Mouse (Mus musculus): ENCODE data around the gene Dock2. TPM values are rescaled to one million over a fixed set of nuclear protein-coding genes. Genes with fewer than 3 reads are reported as not detected.

Dock2 gene
- total and polyA plus RNA-seq, 3 experiments, result 60.9 to 101 (median 77.9) TPM

DNA sequence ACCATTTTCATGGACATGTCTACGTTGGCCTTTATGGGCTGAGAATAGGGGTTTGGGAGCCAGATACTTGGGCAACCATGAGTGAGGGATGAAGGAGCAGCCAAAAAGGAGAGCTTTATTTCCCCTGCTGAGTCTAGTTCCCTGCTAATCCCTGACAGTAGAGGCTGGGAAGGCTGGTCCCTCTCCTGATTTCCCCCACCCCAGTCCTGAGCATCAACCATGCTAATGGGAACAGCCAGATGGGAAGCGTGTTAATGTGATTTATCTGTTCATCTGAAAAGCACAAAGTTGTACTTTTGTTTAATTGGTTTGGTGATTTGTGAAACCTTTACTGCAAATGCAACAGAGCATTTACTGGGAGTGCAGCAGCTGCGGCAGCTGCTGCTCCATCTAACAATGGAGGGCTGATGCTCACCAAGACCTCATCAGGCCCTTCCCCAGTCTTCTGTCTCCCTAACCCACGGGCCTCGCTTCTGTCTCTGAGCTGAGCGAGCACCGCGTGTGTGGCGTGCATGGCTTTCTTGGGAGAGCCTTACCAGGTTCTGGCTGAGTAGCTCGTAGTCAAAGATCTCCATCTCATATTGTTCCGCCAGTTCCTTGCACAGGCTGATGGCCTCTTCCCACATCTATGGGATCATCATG lies 526.0 kb downstream of the Dock2 start:
- no peak overlapping the region for H3K9ac ChIP-seq (ENCODE audit: control insufficient read depth, low read depth, low read length, poor library complexity, severe bottlenecking)
- H3K79me2 ChIP-seq (ENCODE audit: control insufficient read depth, insufficient read depth, low read length, poor library complexity), result no peaks in the 10 kb centered on the region
- TF ChIP-seq CTCF (IDR thresholded peaks at IDR 0.05 in 2 of 3, conservative IDR thresholded peaks at IDR 0.05 in 1 of 3; ENCODE audit: control insufficient read depth in 1 of 3, insufficient read depth in 1 of 3, low read depth in 2 of 3, low read length in 3 of 3, poor library complexity in 1 of 3, severe bottlenecking in 1 of 3) (no peak), GABPA (IDR thresholded peaks at IDR 0.05; ENCODE audit: low read depth, low read length) (no peak), JUND (IDR thresholded peaks at IDR 0.05; ENCODE audit: low read depth, low read length) (no peak), CHD1 (IDR thresholded peaks at IDR 0.05; ENCODE audit: low read depth, low read length) (no peak), EP300 (IDR thresholded peaks at IDR 0.05; ENCODE audit: low read depth in 1 of 2, low read length in 2 of 2) (no peak), ZNF384 (IDR thresholded peaks at IDR 0.05; ENCODE audit: low read depth, low read length) (no peak), SIN3A (IDR thresholded peaks at IDR 0.05; ENCODE audit: low read length) (no peak), USF1 (IDR thresholded peaks at IDR 0.05; ENCODE audit: low read depth, low read length) (no peak), MXI1 (IDR thresholded peaks at IDR 0.05; ENCODE audit: low read depth, low read length) (no peak), E2F4 (IDR thresholded peaks at IDR 0.05; ENCODE audit: borderline replicate concordance, low read depth, low read length) (no peak), TCF12 (IDR thresholded peaks at IDR 0.05; ENCODE audit: low read depth, low read length) (no peak), MYB (IDR thresholded peaks at IDR 0.05; ENCODE audit: low read depth, low read length) (no peak), MYC (IDR thresholded peaks at IDR 0.05; ENCODE audit: low read depth, low read length) (no peak), ELF1 (IDR thresholded peaks at IDR 0.05; ENCODE audit: low read depth, low read length) (no peak), ZC3H11A (IDR thresholded peaks at IDR 0.05; ENCODE audit: low read depth, low read length) (no peak), CHD2 (IDR thresholded peaks at IDR 0.05; ENCODE audit: low read length) (no peak), SMC3 (IDR thresholded peaks at IDR 0.05; ENCODE audit: low read depth, low read length) (no peak), MEF2A (IDR thresholded peaks at IDR 0.05; ENCODE audit: extremely low read depth, insufficient replicate concordance, low read depth, low read length, poor library complexity, severe bottlenecking) (no peak), RCOR1 (IDR thresholded peaks at IDR 0.05; ENCODE audit: low read depth, low read length) (no peak)
- no peaks in the 10 kb centered on the region for H3K27me3 ChIP-seq (ENCODE audit: control insufficient read depth in 1 of 2, insufficient read depth in 2 of 2, low read length in 2 of 2)
- H3K4me1 ChIP-seq (ENCODE audit: control insufficient read depth in 1 of 2, insufficient read depth in 2 of 2, low read length in 2 of 2), result no peaks in the 10 kb centered on the region
- H3K4me3 ChIP-seq (ENCODE audit: control insufficient read depth in 1 of 2, insufficient read depth in 1 of 2, low read depth in 2 of 2, low read length in 2 of 2), result no peak overlapping the region
- peaks cover 0 to 4% of the 10 kb centered on the region in 2 experiments; a peak in 2 of 4 replicates for H3K36me3 ChIP-seq (ENCODE audit: control insufficient read depth in 1 of 2, insufficient read depth in 2 of 2, low read length in 2 of 2)
- no peak for DNase-seq (ENCODE audit: low read depth, low spot score)
- no peak overlapping the region for H3K27ac ChIP-seq (ENCODE audit: control insufficient read depth, low read depth, low read length)
- H3K9me3 ChIP-seq (replicated peaks; ENCODE audit: insufficient read depth, low read length), result no peaks in the 10 kb centered on the region

DNA sequence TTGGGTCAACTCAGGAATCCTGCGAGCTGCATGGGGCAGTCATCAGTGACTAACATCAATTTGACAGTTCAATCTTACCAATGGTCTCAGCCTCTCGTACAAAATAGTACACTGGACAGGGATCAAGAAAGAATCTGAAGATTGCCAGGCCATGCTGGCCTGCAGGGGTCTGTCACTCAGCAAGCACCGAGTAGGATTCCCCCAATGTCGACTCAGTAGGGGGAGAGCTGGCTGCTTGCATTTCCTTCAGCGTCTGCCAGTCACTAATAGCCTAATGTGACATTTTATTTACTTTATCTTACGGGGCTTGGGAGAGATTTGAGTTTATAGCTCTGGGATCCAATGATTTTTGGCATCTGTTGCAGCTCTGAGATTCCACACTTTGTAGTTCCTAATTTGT lies 540.7 kb downstream of the Dock2 start:
- H3K79me2 ChIP-seq (ENCODE audit: control insufficient read depth, insufficient read depth, low read length, poor library complexity), result no peaks in the 10 kb centered on the region
- H3K27ac ChIP-seq (ENCODE audit: control insufficient read depth, low read depth, low read length), result no peak overlapping the region
- TF ChIP-seq RAD21 (IDR thresholded peaks at IDR 0.05; ENCODE audit: low read depth, low read length), result no peak
- no peak for TF ChIP-seq JUND (IDR thresholded peaks at IDR 0.05; ENCODE audit: low read depth, low read length)
- no peak for TF ChIP-seq MYB (IDR thresholded peaks at IDR 0.05; ENCODE audit: low read depth, low read length)
- no peak for TF ChIP-seq MAX (IDR thresholded peaks at IDR 0.05; ENCODE audit: low read length)
- TF ChIP-seq HCFC1 (IDR thresholded peaks at IDR 0.05; ENCODE audit: low read depth, low read length), result no peak
- no peak for TF ChIP-seq MXI1 (IDR thresholded peaks at IDR 0.05; ENCODE audit: low read depth, low read length)
- no peak for TF ChIP-seq RCOR1 (IDR thresholded peaks at IDR 0.05; ENCODE audit: low read depth, low read length)
- no peak for TF ChIP-seq KAT2A (conservative IDR thresholded peaks at IDR 0.05; ENCODE audit: low read depth, low read length)
- no peak for TF ChIP-seq ETS1 (IDR thresholded peaks at IDR 0.05; ENCODE audit: low read depth, low read length)
- TF ChIP-seq SIN3A (IDR thresholded peaks at IDR 0.05; ENCODE audit: low read length), result no peak
- no peak for TF ChIP-seq ZMIZ1 (IDR thresholded peaks at IDR 0.05; ENCODE audit: low read depth, low read length)
- TF ChIP-seq ELF1 (IDR thresholded peaks at IDR 0.05; ENCODE audit: low read depth, low read length), result no peak
- no peak for TF ChIP-seq ZKSCAN1 (IDR thresholded peaks at IDR 0.05; ENCODE audit: low read depth, low read length)
- no peak for TF ChIP-seq TBP (IDR thresholded peaks at IDR 0.05; ENCODE audit: low read depth, low read length)
- TF ChIP-seq E2F4 (IDR thresholded peaks at IDR 0.05; ENCODE audit: borderline replicate concordance, low read depth, low read length), result no peak
- no peaks in the 10 kb centered on the region for H3K27me3 ChIP-seq (ENCODE audit: control insufficient read depth in 1 of 2, insufficient read depth in 2 of 2, low read length in 2 of 2)
- no peak overlapping the region for H3K9ac ChIP-seq (ENCODE audit: control insufficient read depth, low read depth, low read length, poor library complexity, severe bottlenecking)
- DNase-seq (ENCODE audit: low read depth, low spot score), result no peak
- no peaks in the 10 kb centered on the region for H3K9me3 ChIP-seq (replicated peaks; ENCODE audit: insufficient read depth, low read length)
- peaks cover 0 to 12% of the 10 kb centered on the region in 2 experiments; a peak in 2 of 4 replicates for H3K36me3 ChIP-seq (ENCODE audit: control insufficient read depth in 1 of 2, insufficient read depth in 2 of 2, low read length in 2 of 2)
- H3K4me1 ChIP-seq (ENCODE audit: control insufficient read depth in 1 of 2, insufficient read depth in 2 of 2, low read length in 2 of 2), result no peaks in the 10 kb centered on the region
- no peak overlapping the region for H3K4me3 ChIP-seq (ENCODE audit: control insufficient read depth in 1 of 2, insufficient read depth in 1 of 2, low read depth in 2 of 2, low read length in 2 of 2)

Measured in MEL (cell line).